Mouse (Mus musculus): ENCODE data around the gene Olfr374.

DNA sequence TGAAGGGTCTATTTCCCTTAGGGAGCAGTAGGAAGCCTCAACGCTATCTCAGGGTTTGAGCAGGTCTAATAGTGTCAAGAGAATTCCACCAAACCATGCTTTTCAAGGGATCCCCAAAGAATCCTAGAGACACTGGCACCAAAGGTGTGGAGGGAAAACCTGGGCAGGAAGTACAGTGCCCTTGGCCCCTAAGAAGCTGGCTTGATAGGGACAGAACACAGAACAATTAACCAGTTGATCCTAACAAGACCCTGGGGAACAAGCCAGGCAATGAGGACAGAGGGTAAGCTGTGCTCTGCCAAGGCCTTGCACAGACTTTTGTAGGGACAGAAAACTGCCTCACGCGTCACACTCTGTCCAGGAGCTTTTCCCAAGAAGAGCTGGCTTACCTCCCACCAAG lies at the start of gene Olfr374:
- TF ChIP-seq CTCF (IDR thresholded peaks at IDR 0.05; ENCODE audit: control insufficient read depth, insufficient read depth, insufficient replicate concordance, low read depth, low read length) (no peak), POLR2A (IDR thresholded peaks at IDR 0.05; ENCODE audit: control insufficient read depth, low read depth, low read length) (no peak)

Measured in testis, adult 2 months (tissue).